Mouse (Mus musculus): ENCODE data around the gene Phkb.
"Not testable (repeated sequence)": the region's sequence is repeated elsewhere in the genome, so short reads cannot be mapped to it uniquely, and the experiment has no call there.

Phkb gene

GRCm38 (mm10) chr8:85840657-85841488 lies at the start of gene Phkb, which contains the start of gene Itfg1:
Phkb (plus strand) TSS chr8:85840959.
Itfg1 (minus strand) TSS chr8:85840921.
- peak; percentile 93 for DNase-seq (ENCODE audit: low read depth)

- not testable (repeated sequence) for DNase-seq (ENCODE audit: low read depth)
Observed at GRCm38 (mm10) chr8:85796392-85796791, 44.4 kb upstream of the Phkb start.

GRCm38 (mm10) chr8:85800164-85800563 lies 40.6 kb upstream of the Phkb start:
- no peak for DNase-seq (ENCODE audit: low read depth)

- no peak for DNase-seq (ENCODE audit: low read depth)
Observed at GRCm38 (mm10) chr8:85801408-85801807, 39.4 kb upstream of the Phkb start.

- DNase-seq (ENCODE audit: low read depth): no peak
Observed at GRCm38 (mm10) chr8:85813621-85814020, 27.1 kb upstream of the Phkb start.

- peak; percentile 6 for DNase-seq (ENCODE audit: low read depth)
Observed at GRCm38 (mm10) chr8:85839916-85840656, 673 bp upstream of the Phkb start.

- DNase-seq (ENCODE audit: low read depth): peak; percentile 31
Observed at GRCm38 (mm10) chr8:85841489-85841795, 683 bp downstream of the Phkb start.

- no peak for DNase-seq (ENCODE audit: low read depth)
Observed at GRCm38 (mm10) chr8:85845887-85846286, 5.1 kb downstream of the Phkb start.

GRCm38 (mm10) chr8:85854220-85855123 lies 13.7 kb downstream of the Phkb start:
- no peak for DNase-seq (ENCODE audit: low read depth)

- not testable (repeated sequence) for DNase-seq (ENCODE audit: low read depth)
Observed at GRCm38 (mm10) chr8:85857227-85857896, 16.6 kb downstream of the Phkb start.

- DNase-seq (ENCODE audit: low read depth): no peak
Observed at GRCm38 (mm10) chr8:85860612-85861011, 19.9 kb downstream of the Phkb start.

GRCm38 (mm10) chr8:85862381-85862780 lies 21.6 kb downstream of the Phkb start:
- peak; percentile 81 for DNase-seq (ENCODE audit: low read depth)

- peak; percentile 92 for DNase-seq (ENCODE audit: low read depth)
Observed at GRCm38 (mm10) chr8:85871660-85872059, 30.9 kb downstream of the Phkb start.

- DNase-seq (ENCODE audit: low read depth): no peak
Observed at GRCm38 (mm10) chr8:85877976-85878375, 37.2 kb downstream of the Phkb start.

GRCm38 (mm10) chr8:85879624-85880023 lies 38.9 kb downstream of the Phkb start:
- no peak for DNase-seq (ENCODE audit: low read depth)

- no peak for DNase-seq (ENCODE audit: low read depth)
Observed at GRCm38 (mm10) chr8:85884811-85885210, 44.1 kb downstream of the Phkb start.

GRCm38 (mm10) chr8:85897636-85898035 lies 56.9 kb downstream of the Phkb start:
- no peak for DNase-seq (ENCODE audit: low read depth)

GRCm38 (mm10) chr8:85924991-85925390 lies 84.2 kb downstream of the Phkb start:
- peak; percentile 21 for DNase-seq (ENCODE audit: low read depth)

- DNase-seq (ENCODE audit: low read depth): no peak
Observed at GRCm38 (mm10) chr8:85925574-85925973, 84.8 kb downstream of the Phkb start.

GRCm38 (mm10) chr8:85926107-85926506 lies 85.3 kb downstream of the Phkb start:
- peak; percentile 31 for DNase-seq (ENCODE audit: low read depth)

GRCm38 (mm10) chr8:85936148-85936547 lies 95.4 kb downstream of the Phkb start:
- no peak for DNase-seq (ENCODE audit: low read depth)

GRCm38 (mm10) chr8:85937343-85937742 lies 96.6 kb downstream of the Phkb start:
- DNase-seq (ENCODE audit: low read depth): no peak

Measured in NIH3T3 (cell line).